Mouse (Mus musculus) T-cell, adult 2 months (primary cell): ENCODE measurements around the gene Taf9.

Source experiments
- DNase-seq: peaks from one replicate; pipeline ENCODE4 v3.0.0; 2022; ENCODE audit warnings: low spot score

The Taf9 gene

DNA sequence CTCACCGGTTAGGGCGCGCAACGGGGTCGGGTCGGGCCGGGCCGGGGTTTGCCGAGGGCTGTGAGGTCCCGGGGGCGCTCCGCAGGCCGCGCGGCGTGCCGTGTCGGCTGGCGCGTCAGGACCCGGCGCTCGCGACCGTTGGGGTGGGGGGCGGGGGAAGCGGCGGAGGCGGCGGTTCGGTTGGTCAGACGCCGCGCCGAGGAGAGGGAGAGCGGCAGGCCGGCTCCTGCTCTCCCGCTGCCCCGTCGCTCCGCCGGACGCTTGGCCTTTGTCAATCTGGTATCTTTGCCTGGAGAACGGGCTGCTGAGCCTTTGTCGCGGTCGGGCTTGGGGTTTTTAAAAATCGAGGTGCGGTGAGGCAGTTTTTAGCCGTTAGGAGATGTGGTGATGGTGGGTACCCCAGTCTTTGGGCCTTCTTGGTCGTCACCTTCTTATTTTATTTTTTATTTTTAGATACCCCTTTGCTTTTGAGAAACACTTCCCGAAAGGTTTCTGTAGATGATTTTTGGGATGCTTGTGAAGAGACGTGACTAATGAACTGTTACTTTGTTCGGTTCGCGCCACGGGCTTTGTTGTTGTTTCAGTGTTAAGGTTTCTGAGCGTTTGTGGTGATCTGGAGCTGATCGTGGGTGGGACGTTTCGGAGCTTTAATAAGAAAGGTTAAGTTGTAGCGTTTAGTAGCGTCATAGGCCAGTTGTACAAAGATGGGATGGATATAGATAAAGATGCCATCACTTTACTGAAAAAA lies at the start of gene Taf9:
Taf9 (plus strand) TSS at position 141 of the 748 bp plus-strand sequence.
- DNase-seq: peak; percentile 22

DNA sequence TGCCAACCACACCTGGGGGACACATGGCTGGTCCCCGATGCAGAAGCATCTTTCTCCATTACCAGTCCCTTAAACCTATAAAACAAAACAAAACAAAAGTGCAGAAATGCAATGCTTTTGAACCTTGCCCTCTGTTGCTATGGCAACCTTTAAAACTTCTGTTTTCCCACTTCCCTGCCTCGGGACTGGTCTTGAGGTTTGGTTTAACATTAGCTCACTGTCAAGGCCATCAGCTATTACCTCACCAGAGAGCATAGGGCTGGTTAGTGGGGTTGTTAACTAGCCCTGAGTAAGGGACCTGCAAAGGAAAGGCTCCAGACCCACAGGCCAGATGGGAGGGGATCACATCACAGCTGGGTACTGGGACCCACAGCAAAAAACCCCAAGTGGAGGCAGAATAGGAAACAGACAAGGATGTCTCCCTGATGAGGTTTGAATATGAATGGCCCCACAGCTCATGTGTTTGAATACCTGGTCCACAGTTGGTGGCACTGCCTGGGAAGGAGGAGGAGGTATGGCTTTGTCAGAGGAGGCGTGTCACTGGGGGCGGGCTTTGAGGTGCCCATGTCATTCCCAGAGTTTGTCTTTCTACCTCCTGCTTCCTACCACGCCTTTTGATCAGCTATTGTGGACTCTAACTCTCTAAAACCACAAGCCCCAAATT lies 49.0 kb upstream of the Taf9 start:
- DNase-seq: no peak

DNA sequence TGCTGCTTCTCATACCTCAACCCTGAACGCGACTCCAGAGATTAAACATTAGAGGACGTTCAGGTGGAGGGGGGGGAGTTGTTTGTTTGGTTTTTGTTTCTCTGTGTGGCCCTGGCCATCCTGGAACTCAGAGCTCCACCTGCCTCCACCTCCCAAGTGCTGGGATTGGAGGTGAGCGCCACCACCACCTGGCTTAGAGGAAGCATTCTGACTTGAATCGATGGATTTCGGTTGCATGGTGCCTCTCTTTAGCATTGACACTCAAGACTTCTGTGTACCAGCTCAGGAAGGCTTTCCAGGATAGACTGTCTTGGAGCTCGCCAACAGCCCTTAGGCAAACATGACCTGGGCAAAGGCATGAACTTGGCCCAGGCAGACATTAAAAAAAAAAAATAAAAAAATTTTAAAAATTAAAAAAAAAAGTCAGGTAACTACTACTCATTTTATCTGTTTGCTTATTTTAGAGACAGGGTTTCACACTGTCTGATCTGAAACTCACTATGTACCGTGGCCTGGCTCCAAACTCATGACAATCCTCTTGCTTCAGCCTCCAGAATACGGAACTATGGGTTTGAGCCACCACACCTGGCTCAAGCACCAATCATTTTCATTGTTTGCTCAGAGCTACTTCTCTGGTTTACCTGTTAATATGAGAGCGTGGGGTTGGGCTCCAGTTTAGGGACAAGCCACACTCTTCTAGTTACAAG lies 48.2 kb upstream of the Taf9 start:
- no peak for DNase-seq

DNA sequence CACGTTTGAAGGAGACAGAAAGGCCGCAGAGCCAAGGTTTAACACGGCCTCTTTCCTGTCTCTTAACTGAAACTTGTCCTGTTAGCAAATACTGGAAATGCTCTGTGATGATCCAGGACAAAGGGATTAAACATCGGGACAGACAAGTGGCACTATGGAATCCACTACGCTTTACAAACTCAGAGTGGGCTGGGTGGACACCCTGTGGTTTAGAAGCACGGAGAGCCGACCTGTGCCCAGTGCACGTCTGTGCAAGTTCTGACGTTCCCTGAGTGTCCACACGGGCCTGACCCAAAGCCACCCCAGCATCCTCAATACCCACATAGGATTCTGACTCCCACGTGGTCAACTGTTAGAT lies 47.7 kb upstream of the Taf9 start:
- no peak for DNase-seq

DNA sequence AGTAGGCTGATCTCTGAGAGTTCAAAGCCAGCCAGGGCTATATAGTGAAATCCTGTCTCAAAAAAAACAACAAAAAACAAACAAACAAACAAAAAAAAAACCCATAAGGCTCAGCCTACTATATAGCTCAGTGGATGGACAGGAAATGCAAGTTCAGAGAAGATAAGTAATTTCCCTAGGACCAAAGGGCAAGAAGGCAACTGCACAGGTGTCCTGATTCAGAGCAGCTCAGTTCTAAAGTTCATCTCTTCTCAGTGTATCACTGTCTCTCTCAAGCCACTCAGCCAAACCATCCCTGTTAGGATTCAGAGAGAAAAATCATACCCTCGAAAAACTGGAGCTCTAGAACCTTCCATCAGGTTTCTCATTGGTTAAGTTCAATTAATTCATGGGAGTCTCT lies 45.5 kb upstream of the Taf9 start:
- no peak for DNase-seq

DNA sequence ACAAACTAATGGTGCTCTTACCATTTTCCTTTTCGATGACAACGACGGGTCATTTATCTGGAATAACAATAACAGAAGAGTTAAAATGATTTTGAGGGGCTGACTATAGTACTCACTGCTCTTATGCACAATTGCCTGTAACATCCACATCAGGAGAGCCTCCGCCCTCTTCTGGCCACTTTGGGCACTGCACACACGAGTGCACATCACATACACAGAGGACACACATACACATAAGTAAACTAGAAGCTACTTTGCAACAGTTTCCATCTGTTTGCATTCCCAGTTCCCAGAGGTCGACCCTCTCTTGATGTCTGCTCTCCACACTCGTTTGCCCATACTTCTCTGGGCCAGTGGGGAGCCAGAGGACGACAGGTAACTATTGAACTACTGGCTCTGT lies 43.6 kb upstream of the Taf9 start:
- no peak for DNase-seq

DNA sequence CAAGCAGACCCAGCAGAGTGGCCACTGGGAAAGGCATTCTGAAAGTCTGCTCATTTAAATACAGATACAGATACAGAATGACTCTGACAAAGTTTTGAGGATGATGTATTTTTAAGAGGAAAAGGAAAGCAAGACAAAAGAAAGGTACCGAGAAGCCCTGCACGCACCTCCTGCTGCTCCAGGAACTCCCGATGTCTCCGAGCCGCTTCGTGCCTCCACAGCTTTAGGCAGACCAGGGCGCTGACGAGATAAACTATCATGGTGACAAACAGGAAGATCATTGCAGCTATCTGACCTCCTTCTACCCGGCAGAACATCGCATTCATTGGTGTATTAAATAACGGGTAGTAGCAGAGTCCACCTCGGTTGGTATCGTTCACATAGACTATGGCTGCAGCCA lies 40.1 kb upstream of the Taf9 start:
- DNase-seq: no peak

DNA sequence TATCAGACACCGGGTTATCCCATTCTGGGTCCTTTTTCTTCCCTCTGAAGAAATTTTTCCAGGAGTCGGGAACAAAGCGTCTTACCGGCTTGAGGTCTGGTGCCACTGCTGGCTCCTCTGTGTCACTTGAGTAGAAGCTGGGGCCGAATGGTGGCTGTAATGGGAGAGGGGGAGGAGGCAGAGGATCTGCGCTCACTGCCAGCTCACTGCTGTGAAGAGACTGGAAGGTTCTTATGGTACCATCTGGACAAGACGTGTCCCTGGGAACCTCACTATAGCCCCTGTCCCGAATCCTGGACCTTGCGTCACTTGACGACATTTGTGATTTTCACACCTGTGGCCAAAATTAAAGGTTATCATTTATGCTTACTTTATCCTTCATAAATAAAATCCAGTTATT lies 39.1 kb upstream of the Taf9 start:
- DNase-seq: no peak

DNA sequence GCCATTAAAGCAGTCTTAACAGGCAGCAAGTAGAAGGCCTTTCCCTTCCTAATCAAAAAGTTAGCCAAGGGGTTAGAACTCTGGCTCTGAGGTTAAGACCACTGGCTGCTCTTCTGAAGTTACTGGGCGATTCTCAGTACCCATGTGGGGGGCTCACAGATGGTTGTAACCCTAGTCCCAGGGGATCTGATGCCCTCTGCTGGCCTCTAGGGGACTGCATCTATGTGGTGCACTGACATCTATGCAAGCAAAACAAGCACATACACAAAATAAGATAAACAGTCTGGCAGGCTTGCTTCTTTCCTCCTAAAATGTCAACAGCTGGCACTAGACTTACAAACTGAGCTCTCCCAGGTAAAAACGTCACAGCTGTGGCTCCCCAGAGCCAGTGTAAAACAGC lies 38.5 kb upstream of the Taf9 start:
- DNase-seq: no peak

DNA sequence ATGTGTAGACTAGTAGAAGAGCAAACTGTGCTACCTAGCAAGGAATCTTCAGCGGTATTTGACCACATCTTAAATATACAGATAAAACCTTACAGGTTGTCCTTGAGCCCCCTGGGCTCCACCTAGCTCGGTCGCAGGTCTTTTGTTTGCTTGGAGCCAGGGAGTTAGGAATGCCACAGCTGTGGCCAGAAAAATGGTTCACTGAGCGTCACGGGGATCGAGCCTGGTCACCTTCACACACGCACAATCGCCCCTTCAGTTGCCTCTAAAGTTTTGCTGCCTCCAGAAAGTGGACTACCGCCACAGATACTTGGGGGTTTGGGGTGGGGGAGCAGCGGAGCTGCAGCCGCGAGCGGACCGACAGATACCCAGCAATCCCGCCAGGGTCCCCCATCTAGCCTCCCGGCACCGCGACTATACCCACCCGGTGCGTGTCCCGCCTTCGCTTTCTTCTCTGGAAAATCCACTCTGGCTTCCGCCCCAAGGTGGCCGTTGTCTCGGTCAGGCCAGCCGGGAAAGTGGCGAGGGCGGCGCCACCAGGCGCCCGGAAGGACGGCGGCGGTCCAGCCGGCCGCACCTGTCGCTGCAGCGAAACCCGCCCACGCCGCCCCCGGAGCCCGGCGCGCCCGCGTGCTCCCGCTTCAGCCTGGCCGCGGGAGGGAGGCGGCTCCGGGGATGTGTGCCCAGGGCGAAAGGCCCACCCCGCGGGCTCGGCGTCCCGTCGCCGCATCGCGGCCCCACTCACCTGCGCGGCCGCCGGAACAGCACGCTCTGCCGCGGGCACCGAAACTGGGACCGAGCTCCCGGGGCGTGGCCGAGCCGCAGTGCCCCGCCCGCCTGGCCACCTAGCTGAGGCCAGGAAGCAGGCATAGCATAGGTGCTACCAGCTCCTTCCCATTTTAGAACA lies 34.9 kb upstream of the Taf9 start, which contains the start of gene Marveld2:
Marveld2 (minus strand) TSS at position 791 of the 907 bp plus-strand sequence.
- peak; percentile 41 for DNase-seq

DNA sequence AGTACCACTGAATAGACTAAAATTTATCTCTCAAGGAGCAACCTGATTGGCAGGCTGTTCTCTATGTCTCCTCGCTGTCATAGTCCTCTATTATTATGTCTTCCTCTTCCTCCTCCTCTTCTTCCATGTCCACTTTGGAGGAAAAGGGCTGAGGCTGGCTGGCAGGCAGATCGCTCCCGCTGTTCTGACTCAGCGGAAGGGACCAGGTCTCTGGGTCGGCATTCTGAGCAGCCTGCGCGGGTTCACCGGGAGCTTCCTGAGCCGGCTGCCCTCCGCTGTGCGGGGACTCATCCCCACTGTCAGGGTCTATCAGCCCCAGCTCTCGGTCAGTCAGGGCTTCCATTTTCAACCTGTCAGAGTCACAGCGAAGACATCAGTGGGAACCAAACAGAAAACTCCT lies 33.8 kb upstream of the Taf9 start:
- DNase-seq: no peak

DNA sequence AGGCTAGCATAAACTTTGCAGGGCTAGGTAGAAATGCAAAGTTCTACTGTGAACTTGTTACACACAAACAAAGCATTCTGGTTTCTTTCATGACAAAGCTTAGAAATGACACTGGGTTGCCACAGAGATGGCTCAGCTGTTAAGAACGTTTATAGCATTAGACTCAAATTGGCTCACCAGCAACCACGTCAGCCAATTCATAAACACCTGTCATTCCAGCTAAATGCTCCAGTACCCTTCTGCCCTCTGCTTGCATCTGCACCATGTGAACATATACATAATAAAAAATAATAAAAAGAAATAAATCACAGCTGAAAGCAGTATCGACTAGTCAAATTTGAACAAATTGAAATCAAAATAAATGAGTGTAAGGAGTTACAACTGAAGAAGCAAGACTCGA lies 29.1 kb upstream of the Taf9 start:
- DNase-seq: no peak

DNA sequence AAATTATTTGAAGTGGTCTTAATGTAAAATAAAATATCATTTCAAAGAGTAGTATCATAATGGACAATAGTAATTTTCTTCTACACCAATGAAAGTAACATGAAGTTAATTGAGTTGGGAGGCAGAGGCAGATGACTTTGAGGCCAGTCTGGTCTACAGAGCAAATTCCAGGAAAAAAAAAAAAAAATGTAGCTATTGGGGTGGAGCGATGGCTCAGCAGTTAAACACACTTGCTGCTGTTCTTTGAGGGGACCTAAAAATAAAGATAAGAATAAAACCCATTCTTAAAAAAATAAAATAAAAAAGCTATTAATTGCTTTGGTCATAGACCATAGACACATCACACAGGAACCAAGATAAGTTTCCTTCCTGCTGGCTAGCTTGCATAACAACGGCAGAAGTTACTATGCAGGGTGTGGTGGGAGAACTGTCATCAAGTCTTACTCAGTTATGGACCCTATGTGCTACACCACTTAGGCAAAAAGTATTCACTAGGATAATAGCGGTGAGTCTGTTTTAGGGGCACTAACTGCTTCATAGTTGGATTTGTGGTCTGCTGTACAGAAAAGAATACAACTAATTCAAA lies 17.2 kb upstream of the Taf9 start:
- no peak for DNase-seq

DNA sequence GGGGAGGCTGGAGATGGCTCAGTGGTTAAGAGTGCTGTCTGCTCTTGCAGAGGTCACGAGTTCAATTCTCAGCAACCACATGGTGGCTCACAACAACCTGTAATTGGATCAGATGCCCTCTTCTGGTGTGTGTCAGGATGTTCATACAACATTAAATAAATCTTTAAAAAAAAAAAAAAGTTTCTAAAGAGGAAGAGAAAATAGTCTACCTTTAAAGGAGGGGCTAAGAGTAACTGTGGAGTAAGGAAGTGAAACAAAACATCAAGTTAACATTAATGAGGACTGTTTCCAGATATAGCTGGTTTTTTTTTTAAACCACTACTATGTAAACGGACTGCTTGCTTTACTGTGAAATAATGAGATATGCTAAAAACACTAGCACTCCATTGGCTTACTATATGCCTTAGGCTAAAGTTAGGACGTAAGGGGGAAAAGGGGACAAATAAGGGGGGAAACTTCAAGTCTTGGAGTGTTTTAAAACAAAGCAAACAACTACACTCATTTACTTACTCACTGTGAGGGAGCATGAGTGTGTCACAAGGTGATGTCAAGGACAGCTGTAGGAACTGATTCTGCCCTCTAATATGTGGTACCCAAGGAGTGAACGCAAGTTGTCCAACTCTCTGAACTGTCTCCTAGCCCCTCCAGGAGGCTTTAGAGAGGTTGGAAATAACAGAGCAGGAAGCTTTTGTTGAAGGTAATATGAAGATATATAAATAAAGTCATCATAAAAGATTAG lies 8.7 kb upstream of the Taf9 start:
- no peak for DNase-seq

DNA sequence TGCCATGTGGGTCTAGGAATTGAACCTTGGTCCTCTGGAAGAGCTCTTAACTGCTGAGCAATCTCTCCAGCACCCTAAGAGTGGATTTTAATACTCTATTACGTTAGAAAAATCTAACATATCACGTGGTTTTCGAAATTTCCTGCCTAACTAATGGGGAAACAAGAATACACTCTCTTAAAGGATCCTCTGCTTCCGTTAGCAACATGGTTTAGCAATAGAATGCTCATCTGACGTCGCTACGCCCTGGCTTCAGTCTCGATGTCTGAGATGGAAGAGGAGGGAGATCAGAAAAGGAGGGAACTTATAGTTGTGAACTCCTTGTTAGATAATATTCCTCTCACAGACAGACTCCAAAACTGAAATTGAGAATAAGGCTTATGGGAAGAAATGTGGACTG lies 3.2 kb upstream of the Taf9 start:
- DNase-seq: no peak

DNA sequence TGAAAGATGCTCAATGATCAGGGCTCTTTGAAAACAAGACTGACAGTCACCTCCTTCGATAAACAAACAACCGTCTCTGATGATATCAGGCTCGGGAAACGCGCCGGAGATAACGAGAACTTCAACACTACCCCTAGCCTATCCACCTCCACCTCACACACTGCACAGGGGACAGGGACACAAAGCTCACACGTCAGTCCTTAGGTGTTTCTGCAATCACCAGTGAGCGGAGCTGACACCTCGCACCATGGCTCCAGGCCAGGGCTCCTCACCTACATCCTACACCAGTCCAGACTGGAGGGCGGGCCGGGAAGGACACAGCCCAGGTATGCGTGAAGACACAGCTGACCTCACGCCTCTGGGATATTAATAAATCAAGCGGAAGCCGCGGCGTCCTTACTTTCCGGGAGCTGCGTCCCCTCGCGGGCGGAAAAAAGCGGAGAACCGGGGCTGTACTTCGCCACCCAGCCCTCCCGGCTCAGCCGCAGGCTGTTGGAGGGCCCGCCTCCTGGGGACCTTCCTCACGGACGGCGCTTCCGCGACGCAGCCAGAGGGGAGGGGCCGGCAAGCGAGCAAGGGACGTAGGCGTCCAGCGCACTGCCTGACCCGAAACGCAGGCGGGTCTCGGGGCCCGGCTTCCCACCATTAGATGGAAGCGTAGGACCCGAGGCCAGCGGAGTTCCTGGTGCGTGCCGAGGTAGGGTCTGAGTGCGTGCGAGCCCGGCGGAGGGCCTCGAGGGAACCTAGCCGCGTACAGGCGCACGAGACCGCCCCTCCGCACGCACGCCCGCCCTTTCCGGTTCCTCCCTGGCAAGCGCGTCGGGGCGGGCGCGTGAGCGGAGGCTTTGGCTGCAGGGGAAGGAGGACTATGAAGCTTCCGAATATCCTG lies 585 bp upstream of the Taf9 start, which contains the start of the genes Ak6 and Rad17:
Ak6 (plus strand) TSS at position 430 of the 889 bp plus-strand sequence.
Rad17 (minus strand) TSS at position 502 of the 889 bp plus-strand sequence.
- DNase-seq: peak; percentile 94

DNA sequence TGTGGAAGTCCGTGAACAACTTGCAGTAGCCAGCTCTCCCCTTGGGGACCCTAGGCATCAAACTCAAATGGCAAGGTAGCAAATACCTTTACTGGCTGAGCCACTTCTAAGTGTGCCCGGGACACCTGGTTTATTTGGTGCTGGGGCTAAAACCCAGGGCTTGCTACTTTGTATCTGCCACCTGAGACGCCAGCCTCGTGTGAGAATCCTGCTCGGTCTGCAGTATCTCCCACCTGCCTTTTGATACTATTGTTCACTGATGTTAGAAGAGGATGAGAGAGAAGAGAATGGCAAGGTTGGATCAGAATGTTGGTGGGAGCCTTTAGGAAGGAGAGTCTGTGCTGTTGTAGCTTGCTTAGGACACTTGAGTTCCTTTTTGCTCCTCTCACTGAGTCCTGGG lies 6.7 kb downstream of the Taf9 start:
- DNase-seq: no peak

DNA sequence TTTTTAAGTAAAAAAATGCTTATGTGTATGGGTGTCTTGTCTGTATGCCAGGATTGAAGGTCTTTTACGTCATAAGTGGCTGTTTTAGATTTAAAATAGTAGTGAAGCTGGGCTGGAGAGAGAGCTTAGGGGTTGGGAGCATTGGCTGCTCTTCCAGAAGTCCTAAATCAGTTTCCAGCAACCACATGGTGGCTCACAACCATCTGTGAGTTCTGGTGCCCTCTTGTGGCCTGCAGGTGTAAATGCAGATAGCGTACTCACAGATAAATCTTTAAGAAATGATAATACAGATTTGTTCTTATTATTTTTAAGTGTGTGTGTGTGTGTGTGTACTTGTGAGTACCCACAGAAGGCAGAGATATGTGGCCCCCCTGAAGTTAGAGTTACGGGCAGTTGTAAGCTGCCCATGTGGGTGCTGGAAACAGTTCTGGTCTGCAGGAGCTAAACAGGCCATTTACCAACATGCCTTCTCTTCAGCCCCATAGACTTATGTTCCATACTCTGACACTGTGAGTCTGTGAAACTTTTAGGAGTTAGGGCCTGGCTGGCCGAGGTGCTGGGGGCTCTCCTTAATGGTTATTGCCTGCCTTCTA lies 8.6 kb downstream of the Taf9 start:
- DNase-seq: peak; percentile 58

DNA sequence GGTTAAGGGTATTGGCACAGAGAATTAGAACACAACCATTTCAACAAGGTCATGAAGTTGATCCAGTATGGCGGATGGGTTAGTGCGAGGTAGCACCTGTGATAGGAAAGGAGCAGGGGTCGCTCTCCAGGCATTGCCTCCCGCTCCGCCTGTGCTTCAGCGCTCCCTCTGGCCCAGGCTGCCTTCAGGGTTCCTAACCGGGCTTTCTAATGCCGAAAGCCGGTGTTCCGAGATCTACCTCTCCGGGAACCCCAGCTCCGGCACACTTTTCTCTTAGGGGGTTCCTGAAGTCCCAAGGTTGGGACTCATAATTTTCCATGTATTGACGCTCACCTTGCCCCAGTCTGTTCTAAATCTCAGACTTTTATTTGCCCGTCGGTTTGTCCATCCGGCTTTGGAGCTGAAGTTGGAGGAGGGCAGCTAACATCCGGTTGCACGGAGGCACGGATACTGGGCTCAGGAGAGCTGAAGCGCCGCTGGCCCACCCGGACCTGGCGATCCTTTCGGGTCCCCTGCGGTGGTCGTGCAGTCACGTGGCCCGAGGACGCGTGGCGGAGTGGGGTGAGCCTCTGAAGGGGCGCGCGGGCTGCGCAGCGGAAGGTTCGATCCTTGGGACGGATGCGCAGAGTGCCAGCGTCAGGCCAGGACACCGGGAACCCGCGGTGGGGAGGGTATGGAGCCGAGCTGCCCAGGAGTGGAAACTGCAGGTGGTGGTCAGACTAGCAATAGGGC lies 18.1 kb downstream of the Taf9 start, which contains the start of gene Ccdc125:
Ccdc125 (plus strand) TSS at position 427 of the 732 bp plus-strand sequence.
- DNase-seq: peak; percentile 44
